Mouse (Mus musculus): ENCODE data around the gene Itfg2.

Gene Itfg2

DNA sequence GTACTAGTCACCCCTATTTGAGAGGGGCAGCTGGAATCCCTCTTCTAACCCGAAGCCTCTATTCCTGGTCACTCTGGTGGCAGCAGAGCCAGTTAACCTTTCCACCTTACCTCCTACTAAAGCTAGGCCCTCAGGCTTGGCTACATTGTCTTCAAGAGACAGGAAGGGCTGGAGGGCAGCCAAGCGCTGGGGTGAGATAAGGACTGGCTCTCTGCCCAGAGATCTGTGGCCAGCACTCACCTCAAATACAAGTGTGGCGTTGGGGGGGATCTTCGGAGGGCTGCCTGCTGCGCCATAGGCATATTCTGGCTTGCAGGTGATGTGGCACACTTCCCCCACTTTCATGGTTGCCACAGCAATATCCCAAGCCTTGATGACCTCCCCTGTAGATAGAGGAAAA lies 10.7 kb upstream of the Itfg2 start:
- no peak for DNase-seq (ENCODE audit: low spot score in 2 of 2)

DNA sequence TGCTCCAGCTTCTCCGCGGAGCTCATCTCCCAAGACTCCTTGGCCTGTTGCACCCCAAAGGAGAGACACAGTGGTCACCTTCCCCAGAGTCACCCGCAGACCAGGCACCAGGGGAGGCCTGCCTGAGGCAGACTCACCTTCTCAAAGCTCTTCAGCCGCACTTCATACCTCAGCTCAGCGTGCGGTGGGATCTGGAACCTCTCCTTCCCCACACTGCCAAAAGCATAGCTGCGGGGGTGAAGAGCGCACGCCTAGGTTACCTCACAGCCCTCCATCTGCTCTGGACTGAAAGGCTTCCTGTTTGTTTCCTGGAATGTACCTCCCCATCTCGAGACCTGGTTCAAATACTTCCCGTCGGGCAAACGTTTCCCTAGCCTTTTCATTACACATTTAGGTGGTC lies 8.8 kb upstream of the Itfg2 start:
- no peak for DNase-seq (ENCODE audit: low spot score in 2 of 2)

DNA sequence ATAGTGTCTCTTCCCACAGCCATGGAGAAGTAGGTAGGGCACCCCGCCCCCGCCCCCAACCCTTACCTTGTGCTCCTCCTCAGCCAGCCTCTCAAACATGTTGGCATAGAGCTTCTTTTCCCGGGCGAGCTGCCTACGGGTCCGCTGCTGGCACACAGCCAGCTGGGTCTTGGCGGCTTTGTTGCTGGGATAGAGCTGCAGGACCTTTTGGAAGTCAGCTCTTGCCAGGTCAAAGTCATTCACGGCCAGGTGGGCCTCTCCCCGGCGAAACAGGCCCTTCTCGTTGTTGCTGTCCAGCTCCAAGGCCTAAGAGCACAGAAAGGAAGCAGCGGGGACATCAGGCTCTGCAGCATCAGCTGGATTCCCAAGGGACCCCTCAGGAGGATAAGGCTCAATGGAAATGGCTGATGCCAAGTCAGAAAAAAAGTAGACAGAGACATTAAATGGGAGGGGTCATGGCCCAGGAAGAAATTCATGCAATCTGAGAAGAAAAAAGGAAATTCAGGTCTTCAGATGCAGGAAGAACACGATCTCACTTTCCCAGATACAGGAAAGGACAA lies 7.7 kb upstream of the Itfg2 start:
- no peak for DNase-seq (ENCODE audit: low spot score in 2 of 2)

DNA sequence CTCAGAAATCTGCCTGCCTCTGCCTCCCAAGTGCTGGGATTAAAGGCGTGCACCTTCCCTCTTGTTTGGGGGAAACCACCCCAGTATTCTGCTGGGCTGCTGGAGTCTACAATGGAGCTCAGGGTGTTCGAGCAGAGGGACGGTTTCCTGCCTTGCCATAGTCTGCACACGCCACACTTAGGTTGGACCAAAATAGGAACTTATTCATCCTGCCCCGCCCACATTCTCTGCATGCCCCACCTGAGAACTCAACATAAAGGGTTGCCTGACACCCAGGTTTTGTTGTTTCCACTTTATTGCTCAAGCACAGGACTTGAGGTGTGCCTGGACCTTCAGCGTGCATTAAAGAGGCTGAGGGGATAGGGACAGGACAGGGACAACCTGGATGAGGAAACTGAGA lies 5.1 kb upstream of the Itfg2 start:
- no peak for DNase-seq (ENCODE audit: low spot score in 2 of 2)

DNA sequence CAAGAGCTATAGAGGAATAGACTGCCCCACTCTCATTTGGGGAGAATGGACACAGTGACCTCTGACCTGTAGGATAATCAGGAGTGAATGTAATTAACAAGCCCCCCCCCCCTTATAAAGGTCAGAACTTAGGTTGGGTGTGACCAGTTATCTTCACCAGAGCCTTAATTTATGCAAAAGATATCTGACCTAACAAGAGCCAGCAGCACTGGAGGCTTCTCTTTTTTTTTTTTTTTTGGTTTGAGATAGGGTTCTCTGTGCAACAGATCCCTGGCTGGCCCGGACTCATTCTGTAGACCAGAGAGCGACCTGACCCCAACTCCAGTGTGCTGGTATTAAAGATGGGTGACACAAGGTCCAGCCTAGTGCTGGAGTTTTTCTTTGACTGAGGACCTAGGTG lies 4.6 kb upstream of the Itfg2 start:
- no peak for DNase-seq (ENCODE audit: low spot score in 2 of 2)

DNA sequence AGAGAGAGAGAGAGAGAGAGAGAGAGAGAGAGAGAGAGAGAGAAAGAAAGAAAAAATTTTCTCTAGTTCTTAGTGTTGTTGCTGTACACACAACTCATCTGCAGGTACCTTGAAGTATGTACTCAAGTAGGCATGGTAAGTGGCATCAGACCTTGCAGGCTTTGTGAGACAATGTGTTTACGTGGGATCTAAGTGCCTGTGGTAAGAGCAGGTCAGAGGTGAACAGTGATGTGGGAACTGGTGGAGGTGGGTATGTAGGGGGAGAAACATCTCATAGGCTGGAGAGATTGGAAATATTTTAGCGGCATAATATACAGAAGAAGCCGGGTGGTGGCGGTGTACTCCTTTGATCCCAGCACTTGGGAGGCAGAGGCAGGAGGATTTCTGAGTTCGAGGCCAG lies 2.8 kb upstream of the Itfg2 start:
- no peak for DNase-seq (ENCODE audit: low spot score in 2 of 2)

DNA sequence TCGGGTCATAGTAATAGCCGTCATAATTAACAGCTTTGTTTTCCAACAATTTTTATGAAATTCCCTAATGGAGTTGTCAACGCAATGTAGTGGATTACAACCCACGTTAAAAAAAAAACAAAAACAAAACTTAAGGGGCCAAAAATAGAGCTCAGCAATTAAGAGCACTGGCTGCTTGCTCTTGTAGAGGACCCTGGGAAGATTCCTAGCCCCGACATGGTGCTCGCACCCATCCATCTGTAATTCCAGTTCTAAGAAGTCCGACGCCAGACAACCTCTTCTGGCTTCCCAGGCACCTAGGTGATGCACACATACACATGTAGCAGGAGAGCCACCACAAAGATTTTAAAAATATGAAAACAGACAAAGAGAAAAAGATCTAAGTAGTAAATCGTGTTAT lies 315 bp upstream of the Itfg2 start:
- DNase-seq (ENCODE audit: low spot score in 2 of 2), result no peak

DNA sequence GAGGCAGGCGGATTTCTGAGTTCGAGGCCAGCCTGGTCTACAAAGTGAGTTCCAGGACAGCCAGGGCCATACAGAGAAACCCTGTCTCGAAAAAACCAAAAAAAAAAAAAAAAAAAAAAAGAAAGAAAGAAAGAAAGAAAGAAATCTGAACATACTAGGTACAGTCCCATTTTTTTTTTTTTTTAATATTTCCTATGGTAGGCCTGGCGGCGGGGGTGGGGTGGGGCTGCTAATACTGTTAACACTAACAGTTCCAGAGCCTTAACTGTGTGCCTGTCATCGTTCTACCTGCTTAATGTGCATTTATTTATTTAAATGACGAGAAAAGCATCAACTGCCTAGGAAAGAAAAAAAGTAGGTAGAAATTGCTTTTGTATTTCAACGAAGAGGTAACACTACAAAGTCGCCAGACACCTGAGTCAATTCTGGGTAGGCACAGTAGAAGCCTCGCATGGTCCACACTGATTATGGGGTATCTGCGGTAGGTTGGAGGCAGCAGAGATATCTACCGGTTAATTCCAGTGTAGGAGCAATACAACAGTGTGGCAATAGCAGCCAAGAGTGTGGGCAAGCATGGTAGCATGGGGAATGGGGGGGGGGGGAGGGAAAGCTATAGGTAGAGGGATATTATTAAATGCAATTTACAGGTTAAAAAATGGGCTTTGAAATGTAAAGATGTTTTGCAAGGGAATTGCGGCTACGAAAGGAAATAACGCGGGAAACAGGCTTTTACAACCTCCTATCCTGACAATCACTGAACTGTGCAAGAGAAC lies 1.0 kb downstream of the Itfg2 start:
- DNase-seq (ENCODE audit: low spot score in 2 of 2), result peak in 1 of 2 experiments; percentile 36

DNA sequence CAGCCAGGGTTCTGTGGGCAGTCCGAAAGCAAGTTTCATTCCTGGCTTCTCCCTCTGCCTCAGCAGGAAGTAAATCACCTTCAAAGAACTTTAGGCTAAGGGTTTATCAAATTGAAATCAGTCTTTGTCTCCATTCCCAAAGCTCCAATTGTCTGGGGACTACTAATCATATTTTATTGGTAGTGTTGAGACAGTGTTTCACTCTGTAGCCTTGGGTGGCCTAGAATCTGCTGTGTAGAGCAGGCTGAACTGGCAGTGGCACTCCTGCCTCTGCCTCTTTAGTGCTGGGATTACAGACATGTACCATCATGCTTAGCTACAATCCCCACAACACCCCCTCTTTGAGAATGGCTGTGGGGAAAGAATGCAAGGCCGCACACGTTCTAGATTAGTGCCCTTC lies 3.3 kb downstream of the Itfg2 start:
- no peak for DNase-seq (ENCODE audit: low spot score in 2 of 2)

DNA sequence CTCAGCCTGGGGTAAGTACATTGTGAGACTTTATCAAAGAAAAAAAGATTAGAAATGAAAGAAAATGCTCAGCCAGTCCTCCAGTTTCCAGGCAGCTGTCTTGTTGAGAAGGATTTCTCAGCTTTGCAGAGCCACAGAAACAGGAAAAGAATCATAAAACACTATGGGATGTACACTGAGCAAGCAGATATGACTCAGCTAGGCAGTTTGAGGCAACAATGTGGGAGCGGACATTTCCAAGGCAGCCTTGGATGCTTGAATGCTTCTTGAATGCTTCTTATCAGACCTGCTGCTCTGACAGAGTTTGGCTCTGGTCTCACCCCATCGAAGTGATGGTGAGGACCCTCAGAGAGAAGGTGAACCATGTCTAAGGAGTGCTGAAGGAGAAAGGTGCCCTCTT lies 3.7 kb downstream of the Itfg2 start:
- DNase-seq (ENCODE audit: low spot score in 2 of 2), result peak in 1 of 2 experiments; percentile 54

DNA sequence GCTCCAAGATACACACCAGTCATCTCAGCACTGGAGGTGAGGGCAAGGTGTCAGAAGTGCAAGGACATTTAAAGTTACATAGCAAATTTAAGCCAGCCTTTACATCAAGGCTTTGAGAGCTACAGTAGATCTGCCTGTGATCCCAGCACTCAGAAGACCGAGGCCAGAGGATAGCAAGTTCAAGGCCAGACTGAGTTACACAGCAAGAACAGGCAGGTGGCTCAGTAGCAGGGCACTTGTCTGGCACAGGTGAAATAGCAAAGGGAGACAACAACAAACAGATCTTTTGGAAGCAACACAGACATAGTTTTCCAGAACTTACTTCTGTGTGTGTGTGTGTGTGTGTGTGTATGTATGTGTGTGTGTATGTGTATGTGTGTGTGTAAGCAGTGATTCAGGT lies 6.7 kb downstream of the Itfg2 start:
- no peak for DNase-seq (ENCODE audit: low spot score in 2 of 2)

DNA sequence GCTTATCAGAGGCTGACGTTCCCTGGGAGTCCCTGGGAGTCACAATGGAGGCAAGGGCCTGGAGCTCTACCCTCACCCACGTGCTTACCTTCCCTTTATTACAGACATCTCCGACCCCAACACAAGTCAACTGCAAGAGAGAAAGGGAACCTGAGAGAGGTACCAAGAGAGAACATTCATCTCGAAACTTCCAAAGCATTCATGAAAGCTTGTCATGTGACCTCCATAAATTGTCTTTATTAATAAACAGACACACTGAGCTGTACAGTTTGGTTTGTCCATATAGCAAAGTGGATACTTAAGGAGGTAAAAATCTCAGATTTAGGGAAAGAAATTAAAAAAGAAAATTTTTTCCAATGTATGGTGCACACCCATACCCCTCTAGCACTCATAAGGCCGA lies 8.6 kb downstream of the Itfg2 start:
- no peak for DNase-seq (ENCODE audit: low spot score in 2 of 2)

DNA sequence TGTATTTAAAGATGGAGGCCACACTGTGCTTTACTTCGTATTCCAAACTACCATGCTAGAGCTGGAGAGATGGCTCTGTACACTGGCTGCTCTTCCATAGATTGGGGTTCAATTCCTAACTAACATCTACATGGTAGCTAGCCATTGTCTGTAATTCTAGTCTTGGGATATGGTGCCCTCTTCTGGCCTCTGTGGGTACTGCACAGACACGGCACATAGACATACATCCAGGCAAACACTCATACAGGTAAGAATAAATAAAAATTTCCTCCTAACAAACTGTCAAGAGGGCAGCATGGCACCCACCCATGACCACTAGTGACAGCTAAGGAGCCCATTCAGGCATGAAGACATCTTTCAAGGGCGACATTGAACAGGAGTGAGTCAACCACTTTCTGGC lies 13.6 kb downstream of the Itfg2 start:
- DNase-seq (ENCODE audit: low spot score in 2 of 2), result peak in 1 of 2 experiments; percentile 91

DNA sequence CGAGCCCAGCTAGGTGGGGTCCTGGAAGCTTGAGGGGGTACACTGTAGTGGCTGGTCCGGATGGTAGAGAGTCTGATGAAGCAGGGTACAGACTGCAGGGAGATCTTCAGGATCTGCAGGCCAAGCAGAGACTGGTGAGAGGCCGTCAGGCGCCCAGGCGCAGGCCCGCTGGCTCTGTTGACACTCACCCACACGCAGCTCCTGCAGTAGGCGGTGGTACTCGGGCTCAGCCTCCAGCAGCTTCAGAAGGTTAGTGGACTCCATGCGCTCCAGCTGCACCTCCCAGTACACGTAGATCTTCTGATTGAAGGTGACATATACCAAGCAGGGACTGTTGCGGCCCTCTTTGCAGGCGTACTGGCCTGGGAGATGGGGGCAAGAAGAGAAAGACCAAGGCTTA lies 14.4 kb downstream of the Itfg2 start:
- DNase-seq (ENCODE audit: low spot score in 2 of 2), result no peak

DNA sequence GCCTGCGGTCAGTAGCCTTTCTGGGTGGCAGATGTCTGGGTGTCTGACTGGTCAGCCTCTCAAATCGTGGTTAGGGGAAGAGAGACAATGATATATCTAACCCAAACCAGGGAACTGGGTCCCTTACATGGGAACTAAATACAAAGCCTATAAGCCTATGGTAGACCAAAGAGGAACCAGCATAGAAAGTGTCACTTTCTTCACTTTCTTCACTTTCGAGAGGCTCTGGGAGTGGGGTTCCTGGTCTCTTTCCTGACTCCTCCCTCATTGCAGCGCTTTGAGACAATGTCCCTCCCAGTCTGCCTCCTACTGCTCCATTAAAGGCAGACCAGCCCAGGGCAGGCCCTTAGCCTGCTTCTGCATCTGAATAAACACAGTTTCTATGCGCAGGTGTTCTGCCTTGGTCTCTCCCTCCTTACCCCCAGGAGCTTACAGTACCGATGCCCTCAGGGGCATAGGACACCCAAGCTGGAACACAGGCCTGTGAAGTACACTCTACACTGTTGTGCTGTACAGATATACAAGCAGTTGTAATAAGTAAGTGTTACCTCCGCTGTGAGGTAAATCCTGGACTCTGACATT lies 16.1 kb downstream of the Itfg2 start:
- no peak for DNase-seq (ENCODE audit: low spot score in 2 of 2)

DNA sequence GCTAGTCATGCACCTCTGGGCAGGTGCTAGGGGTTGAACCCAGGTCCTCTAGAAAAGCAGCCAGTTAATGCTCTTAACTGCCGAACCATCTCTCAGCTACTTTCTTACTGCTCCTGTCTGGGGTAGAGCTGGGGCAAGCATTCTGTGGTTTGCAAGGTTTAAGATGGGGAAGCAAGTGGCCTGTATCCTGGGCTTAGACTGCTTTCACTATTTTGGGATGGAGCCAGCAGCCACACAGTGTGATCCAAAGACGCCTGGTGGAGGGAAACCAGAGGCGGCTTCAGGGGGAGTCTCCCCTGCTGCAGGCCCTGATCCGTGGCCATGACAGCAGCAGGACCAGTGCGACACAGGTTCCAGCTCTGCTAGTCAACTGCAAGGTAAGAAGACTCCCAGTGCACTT lies 20.0 kb downstream of the Itfg2 start:
- no peak for DNase-seq (ENCODE audit: low spot score in 2 of 2)

DNA sequence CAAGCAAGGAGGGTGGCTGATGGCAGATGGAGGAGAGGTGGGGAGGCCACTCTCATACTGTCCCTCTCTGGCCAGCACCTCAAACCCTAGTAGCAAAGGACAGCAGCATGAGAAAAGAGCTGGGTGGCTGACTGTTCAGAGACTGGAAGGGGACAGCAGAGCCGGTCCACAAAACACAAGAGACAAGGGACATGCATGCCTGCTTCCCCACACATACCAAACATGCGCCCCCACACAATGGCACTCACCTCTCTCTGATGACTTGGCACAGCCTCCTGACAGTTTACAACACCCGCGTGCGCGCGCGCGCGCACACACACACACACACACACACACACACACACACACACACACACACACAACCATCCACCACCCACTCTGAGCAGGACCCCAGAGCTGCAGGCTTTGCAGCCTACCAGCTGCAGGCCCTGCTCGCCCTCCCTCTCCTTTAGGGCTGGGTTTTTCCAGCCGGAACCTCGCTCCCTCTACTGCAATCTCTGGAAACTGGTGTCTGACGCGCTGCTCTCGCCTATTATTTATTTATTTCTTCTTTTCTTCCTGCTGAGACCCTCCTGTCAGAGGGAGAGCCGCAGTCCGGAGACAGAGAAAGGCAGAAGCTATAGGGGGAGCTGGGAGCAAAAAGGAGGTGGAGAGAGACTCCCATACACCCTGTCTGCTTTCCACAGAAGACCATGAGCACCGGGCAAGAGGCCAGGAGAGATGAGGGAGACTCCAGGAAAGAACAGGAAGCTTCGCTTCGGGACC lies 25.1 kb downstream of the Itfg2 start:
- peak in 1 of 2 experiments; percentile 44 for DNase-seq (ENCODE audit: low spot score in 2 of 2)

DNA sequence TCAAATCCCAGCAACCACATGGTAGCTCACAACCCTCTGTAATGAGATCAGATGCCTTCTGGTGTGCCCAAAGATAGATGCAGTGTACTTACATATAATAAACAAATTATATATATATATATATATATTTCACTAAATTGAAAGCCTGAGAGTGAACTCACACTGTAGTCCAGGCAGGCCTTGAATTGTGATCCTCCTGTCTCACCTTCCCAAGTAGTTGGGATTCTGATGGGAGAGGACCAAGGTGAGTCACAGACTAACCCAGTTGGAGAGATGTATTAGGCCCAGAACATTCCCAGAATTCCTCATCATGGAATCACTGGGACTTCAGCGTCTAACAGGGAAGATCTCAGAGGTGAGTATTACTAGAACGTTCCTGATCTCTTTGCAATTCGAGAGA lies 25.7 kb downstream of the Itfg2 start, which contains the start of gene Nrip2:
Nrip2 (plus strand) TSS at position 301 of the 400 bp plus-strand sequence.
- no peak for DNase-seq (ENCODE audit: low spot score in 2 of 2)

DNA sequence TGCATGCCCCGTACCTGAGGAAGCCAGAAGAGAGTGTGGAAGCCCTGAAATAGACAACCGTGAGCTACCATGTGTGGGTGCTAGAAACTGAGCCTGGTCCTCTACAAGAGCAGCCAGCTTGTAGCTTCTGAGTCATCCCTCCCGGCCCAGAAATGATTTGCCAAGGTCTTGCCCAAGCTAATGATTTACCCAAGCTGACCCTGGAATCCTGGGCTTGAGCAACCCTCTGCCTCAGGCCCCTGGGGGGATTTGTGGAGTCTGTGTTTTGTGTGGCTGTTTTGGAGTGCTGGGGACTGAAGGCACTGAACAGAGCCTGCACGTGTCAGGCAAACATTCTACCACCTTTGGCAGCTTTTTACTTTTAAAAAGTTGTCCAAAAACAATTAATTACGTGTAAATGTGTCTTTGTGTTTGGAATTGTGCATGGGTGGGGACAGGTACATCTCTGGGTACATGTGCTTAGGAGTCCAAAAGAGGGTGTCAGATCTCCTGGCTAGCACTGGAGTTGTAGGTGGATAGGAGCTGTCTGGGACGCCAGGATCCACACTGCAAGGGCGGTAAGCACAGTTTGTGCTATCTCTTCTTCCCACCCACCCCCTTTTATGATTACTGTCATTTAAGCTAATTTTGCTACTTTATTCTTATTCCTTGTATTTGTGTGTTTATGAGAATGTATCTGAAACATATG lies 27.0 kb downstream of the Itfg2 start:
- DNase-seq (ENCODE audit: low spot score in 2 of 2), result no peak

DNA sequence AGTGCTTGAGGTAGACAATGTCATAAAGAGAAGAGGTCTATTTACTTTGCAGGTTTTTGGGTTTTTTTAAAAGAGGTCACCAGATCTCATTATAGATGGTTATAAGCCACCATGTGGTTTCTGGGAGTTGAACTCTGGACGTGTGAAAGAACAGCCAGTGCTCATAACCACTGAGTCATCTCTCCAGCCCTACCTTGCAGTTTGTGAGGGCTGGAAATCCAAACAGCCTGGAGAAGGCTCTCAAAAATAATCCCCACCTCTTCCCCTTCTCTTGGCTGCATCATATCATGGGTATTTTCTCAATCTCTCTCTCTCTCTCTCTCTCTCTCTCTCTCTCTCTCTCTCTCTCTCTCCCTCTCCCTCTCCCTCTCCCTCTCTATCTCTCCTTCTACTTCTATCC lies 34.0 kb downstream of the Itfg2 start:
- no peak for DNase-seq (ENCODE audit: low spot score in 2 of 2)

DNA sequence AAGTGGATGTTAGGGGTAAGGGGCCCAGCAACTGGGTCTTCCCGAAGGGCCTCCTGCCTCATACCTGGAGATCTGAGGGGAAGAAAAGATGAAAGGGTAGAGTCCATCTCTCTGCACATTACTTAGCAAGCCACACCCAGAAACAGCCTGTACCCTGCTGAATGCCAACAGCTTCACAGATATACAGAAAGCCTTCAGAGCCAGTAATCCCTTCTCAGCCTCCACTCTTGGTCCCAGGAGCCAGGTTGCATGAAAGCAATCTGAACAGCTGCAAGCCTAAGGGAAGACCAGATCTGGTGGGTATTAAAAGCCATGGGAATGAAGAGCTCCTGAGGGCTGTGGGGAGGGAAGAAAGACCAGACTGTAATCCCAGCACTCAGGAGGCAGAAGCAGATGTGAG lies 35.5 kb downstream of the Itfg2 start:
- DNase-seq (ENCODE audit: low spot score in 2 of 2), result no peak

DNA sequence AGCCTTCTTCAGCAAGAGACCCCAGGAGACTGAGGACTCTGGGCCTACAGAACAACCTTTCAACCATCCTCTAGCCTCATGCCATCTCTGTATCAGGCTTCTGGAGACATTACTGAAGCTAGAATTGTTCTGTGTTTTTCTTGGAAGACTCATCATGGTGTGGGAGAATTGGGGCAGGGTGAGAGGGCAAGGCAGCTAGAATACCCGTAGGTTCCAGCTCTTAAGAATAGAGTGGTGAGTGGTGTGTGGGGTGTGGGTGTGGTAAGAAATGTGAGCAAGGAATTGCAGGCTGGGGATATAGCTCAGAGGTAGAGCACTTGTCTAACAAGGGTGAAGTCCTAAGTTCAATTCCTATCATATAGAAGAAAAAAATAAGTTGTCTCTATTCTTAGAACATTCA lies 39.7 kb downstream of the Itfg2 start:
- no peak for DNase-seq (ENCODE audit: low spot score in 2 of 2)
